Mouse (Mus musculus) right cerebral cortex, postnatal 10 days (tissue): ENCODE data around the gene Olfr414.
A peak's percentile ranks its signal among the peaks of the same experiment; 100 is the strongest.

ENCODE experiments used
- DNase-seq, 2 experiments: peaks; one replicate each; pipeline ENCODE4 v3.0.0; 2021; ENCODE audit warnings: low spot score in 2 of 2

Olfr414 gene

GRCm38 (mm10) chr1:174423764-174424163, at the start of gene Olfr414:
Olfr414 (plus strand) TSS chr1:174424064.
- no peak for DNase-seq

- no peak for DNase-seq
These were observed 33.1 kb upstream of the Olfr414 start, which contains the start of gene Olfr248 for GRCm38 (mm10) chr1:174390746-174391145. Olfr248 (plus strand) TSS chr1:174391046.

- no peak for DNase-seq
These were observed 905 bp upstream of the Olfr414 start for GRCm38 (mm10) chr1:174422959-174423358.

- DNase-seq: no peak
These were observed 2.5 kb downstream of the Olfr414 start for GRCm38 (mm10) chr1:174426180-174426986.

GRCm38 (mm10) chr1:174427402-174427801, 3.5 kb downstream of the Olfr414 start:
- DNase-seq: no peak

- no peak for DNase-seq
These were observed 4.5 kb downstream of the Olfr414 start for GRCm38 (mm10) chr1:174428407-174428806.

GRCm38 (mm10) chr1:174434121-174434520, 10.3 kb downstream of the Olfr414 start:
- DNase-seq: no peak

- DNase-seq: no peak
These were observed 17.9 kb downstream of the Olfr414 start, which contains the start of gene Olfr220 for GRCm38 (mm10) chr1:174441782-174442181. Olfr220 (plus strand) TSS chr1:174442082.

- no peak for DNase-seq
These were observed 31.2 kb downstream of the Olfr414 start for GRCm38 (mm10) chr1:174455100-174455499.

GRCm38 (mm10) chr1:174465385-174465784, 41.5 kb downstream of the Olfr414 start:
- no peak for DNase-seq

GRCm38 (mm10) chr1:174466240-174466639, 42.4 kb downstream of the Olfr414 start:
- DNase-seq: no peak

- peak; percentile 72 to 74 for DNase-seq
These were observed 45.9 kb downstream of the Olfr414 start for GRCm38 (mm10) chr1:174469736-174470135.

- peak; percentile 36 to 55 for DNase-seq
These were observed 58.7 kb downstream of the Olfr414 start for GRCm38 (mm10) chr1:174482567-174482966.
